Mouse (Mus musculus): ENCODE results near the gene Iba57. TPM values are rescaled to one million over a fixed set of nuclear protein-coding genes. Genes with fewer than 3 reads are reported as not detected.
A peak's percentile ranks its signal among the peaks of the same experiment; 100 is the strongest.
"Not testable (repeated sequence)": the region's sequence is repeated elsewhere in the genome, so short reads cannot be mapped to it uniquely, and the experiment has no call there.

Iba57 gene
- 10 to 100 TPM in 7 of 26 experiments, 1 to 10 TPM in 19; 4.4 to 13.2 (median 9.0) TPM for total RNA-seq (2018; cell fraction: chromatin; rRNA removed)
- total RNA-seq (2018; cell fraction: cytosol; rRNA removed): 1 to 10 TPM; 3.2 to 5.8 (median 4.0) TPM
- total RNA-seq (2018; cell fraction: nucleus; rRNA removed): 10 to 100 TPM in 1 of 26 experiments, 1 to 10 TPM in 25; 5.2 to 14.1 (median 7.1) TPM
- polyA plus RNA-seq (2018): 2.9 to 4.7 TPM (median 3.3 TPM) in 3 replicates

GRCm38 (mm10) chr11:59163255-59164236 lies at the start of gene Iba57:
Gene Iba57 (minus strand): TSS chr11:59163739.
- H3K79me2 ChIP-seq (ENCODE audit: inconsistent target): no peaks in the 10 kb centered on the region; the same call in 1 of the 2 replicates
- peak within 1 kb of the TSS; percentile 72 for H3K27ac ChIP-seq
- H3K4me3 ChIP-seq (ENCODE audit: inconsistent target): peak within 1 kb of the TSS; percentile 55
- 0 out of 2 replicates have a peak, but pooled peaks cover 3% of the 10 kb centered on the region for H3K36me3 ChIP-seq (ENCODE audit: inconsistent target)
- 3% methylated on average over 68 of the region's 68 CpGs for WGBS (ENCODE audit: missing documents)

GRCm38 (mm10) chr11:59212892-59213494 lies 49.5 kb upstream of the Iba57 start:
- H3K36me3 ChIP-seq (ENCODE audit: inconsistent target): peaks cover 36% of the 10 kb centered on the region
- H3K27ac ChIP-seq: no peak overlapping the region
- WGBS (ENCODE audit: missing documents): 91% methylated on average over 12 of the region's 12 CpGs
- H3K4me3 ChIP-seq (ENCODE audit: inconsistent target): no peak overlapping the region
- H3K79me2 ChIP-seq (ENCODE audit: inconsistent target): peaks cover 93% of the 10 kb centered on the region

- 17% methylated on average over 12 of the region's 12 CpGs for WGBS (ENCODE audit: missing documents)
- not testable (repeated sequence) for H3K4me3 ChIP-seq (ENCODE audit: inconsistent target); H3K27ac ChIP-seq
- Histone ChIP-seq H3K36me3 (ENCODE audit: inconsistent target) (peaks cover 36% of the 10 kb centered on the region), H3K79me2 (ENCODE audit: inconsistent target) (peaks cover 86% of the 10 kb centered on the region)
Measured at GRCm38 (mm10) chr11:59212320-59212719, 48.8 kb upstream of the Iba57 start.

GRCm38 (mm10) chr11:59211561-59211960 lies 48.0 kb upstream of the Iba57 start:
- not testable (repeated sequence) for H3K27ac ChIP-seq; H3K4me3 ChIP-seq (ENCODE audit: inconsistent target)
- H3K79me2 ChIP-seq (ENCODE audit: inconsistent target): peaks cover 79% of the 10 kb centered on the region
- WGBS (ENCODE audit: missing documents): 95% methylated on average over 4 of the region's 9 CpGs
- H3K36me3 ChIP-seq (ENCODE audit: inconsistent target): peaks cover 36% of the 10 kb centered on the region

GRCm38 (mm10) chr11:59210020-59210419 lies 46.5 kb upstream of the Iba57 start:
- 96% methylated on average over 4 of the region's 4 CpGs for WGBS (ENCODE audit: missing documents)
- H3K4me3 ChIP-seq (ENCODE audit: inconsistent target): no peak overlapping the region
- peaks cover 63% of the 10 kb centered on the region for H3K79me2 ChIP-seq (ENCODE audit: inconsistent target)
- H3K36me3 ChIP-seq (ENCODE audit: inconsistent target): peaks cover 50% of the 10 kb centered on the region
- no peak overlapping the region for H3K27ac ChIP-seq

- Histone ChIP-seq H3K4me3 (ENCODE audit: inconsistent target) (no peak overlapping the region), H3K36me3 (ENCODE audit: inconsistent target) (peaks cover 48% of the 10 kb centered on the region)
Measured at GRCm38 (mm10) chr11:59209580-59209979, 46.0 kb upstream of the Iba57 start.

GRCm38 (mm10) chr11:59209003-59209441 lies 45.5 kb upstream of the Iba57 start:
- 0 out of 2 replicates have a peak overlapping the region, but pooled peaks have one; percentile 13 for H3K27ac ChIP-seq
- H3K4me3 ChIP-seq (ENCODE audit: inconsistent target): peak overlapping the region; percentile 37
- WGBS (ENCODE audit: missing documents): 20% methylated on average over 18 of the region's 18 CpGs
- H3K36me3 ChIP-seq (ENCODE audit: inconsistent target): peaks cover 49% of the 10 kb centered on the region
- H3K79me2 ChIP-seq (ENCODE audit: inconsistent target): peaks cover 55% of the 10 kb centered on the region

More at GRCm38 (mm10) chr11:59209580-59209979, 46.0 kb upstream of the Iba57 start:
- WGBS (ENCODE audit: missing documents): 76% methylated on average over 5 of the region's 5 CpGs
- H3K27ac ChIP-seq: no peak overlapping the region
- H3K79me2 ChIP-seq (ENCODE audit: inconsistent target): peaks cover 59% of the 10 kb centered on the region

GRCm38 (mm10) chr11:59208153-59208831 lies 44.8 kb upstream of the Iba57 start, which contains the start of gene 2310033P09Rik:
Gene 2310033P09Rik (plus strand): TSS chr11:59208321.
- WGBS (ENCODE audit: missing documents): 2% methylated on average over 64 of the region's 67 CpGs
- H3K36me3 ChIP-seq (ENCODE audit: inconsistent target): peaks cover 46% of the 10 kb centered on the region

GRCm38 (mm10) chr11:59202081-59202995 lies 38.8 kb upstream of the Iba57 start, which contains the start of gene Mrpl55:
Gene Mrpl55 (plus strand): TSS chr11:59202486.
- Histone ChIP-seq H3K4me3 (ENCODE audit: inconsistent target) (peak within 1 kb of the TSS; percentile 98), H3K79me2 (ENCODE audit: inconsistent target) (peaks cover 18% of the 10 kb centered on the region; the same call in 1 of the 2 replicates), H3K27ac (peak within 1 kb of the TSS; percentile 78), H3K36me3 (ENCODE audit: inconsistent target) (peaks cover 23% of the 10 kb centered on the region; the same call in 1 of the 2 replicates)
- under 1% methylated on average over 63 of the region's 63 CpGs for WGBS (ENCODE audit: missing documents)

More at GRCm38 (mm10) chr11:59208153-59208831, 44.8 kb upstream of the Iba57 start, which contains the start of gene 2310033P09Rik:
- H3K27ac ChIP-seq: peak within 1 kb of the TSS; percentile 52; the same call in 1 of the 2 replicates
- peaks cover 55% of the 10 kb centered on the region for H3K79me2 ChIP-seq (ENCODE audit: inconsistent target)
- peak within 1 kb of the TSS; percentile 37 for H3K4me3 ChIP-seq (ENCODE audit: inconsistent target)

- 9% methylated on average over 15 of the region's 16 CpGs for WGBS (ENCODE audit: missing documents)
Measured at GRCm38 (mm10) chr11:59201216-59202002, 37.9 kb upstream of the Iba57 start.

GRCm38 (mm10) chr11:59196230-59196629 lies 32.7 kb upstream of the Iba57 start:
- no peak overlapping the region for H3K27ac ChIP-seq
- no peaks in the 10 kb centered on the region for H3K36me3 ChIP-seq (ENCODE audit: inconsistent target)
- no peak overlapping the region for H3K4me3 ChIP-seq (ENCODE audit: inconsistent target)
- H3K79me2 ChIP-seq (ENCODE audit: inconsistent target): no peaks in the 10 kb centered on the region

More at GRCm38 (mm10) chr11:59201216-59202002, 37.9 kb upstream of the Iba57 start:
- Histone ChIP-seq H3K4me3 (ENCODE audit: inconsistent target) (peak overlapping the region; percentile 98), H3K27ac (peak overlapping the region; percentile 78), H3K79me2 (ENCODE audit: inconsistent target) (peaks cover 18% of the 10 kb centered on the region; the same call in 1 of the 2 replicates), H3K36me3 (ENCODE audit: inconsistent target) (peaks cover 22% of the 10 kb centered on the region; the same call in 1 of the 2 replicates)

- WGBS (ENCODE audit: missing documents): 5% methylated on average over 16 of the region's 16 CpGs
- H3K4me3 ChIP-seq (ENCODE audit: inconsistent target): peak within 1 kb of the TSS; percentile 59
- H3K36me3 ChIP-seq (ENCODE audit: inconsistent target): no peaks in the 10 kb centered on the region
- H3K27ac ChIP-seq: peak within 1 kb of the TSS; percentile 41; the same call in 1 of the 2 replicates
- no peaks in the 10 kb centered on the region; the same call in 1 of the 2 replicates for H3K79me2 ChIP-seq (ENCODE audit: inconsistent target)
Measured at GRCm38 (mm10) chr11:59192059-59192386, 28.5 kb upstream of the Iba57 start, which contains the start of gene Guk1. Gene Guk1 (minus strand): TSS chr11:59192212.

Measured in macrophage (primary cell).